Comparison of ENCODE assay signal across 8 mouse cellular contexts in genomic region chr3:96558668-96559196, GRCm38 (mm10). TPM values are rescaled to one million over a fixed set of nuclear protein-coding genes. Genes with fewer than 3 reads are reported as not detected.
A peak's percentile ranks its signal among the peaks of the same experiment; 100 is the strongest.
DNase-seq lines count a peak whose midpoint lies in the region; ATAC-seq and TF ChIP-seq lines count a peak whose summit lies in the region.

No protein-coding gene starts in this region.

- no peak overlapping the region for H3K27ac ChIP-seq in neural tube, embryonic 11.5 days (ENCODE audit: low read depth, low read length)
- no peak overlapping the region for H3K27ac ChIP-seq in forebrain, embryonic 11.5 days (ENCODE audit: low read depth, low read length)
- H3K27ac ChIP-seq in intestine, postnatal 0 days (ENCODE audit: low read depth, low read length) = peak overlapping the region; percentile 92
- H3K27ac ChIP-seq in neural tube, embryonic 13.5 days (replicated peaks) = peak overlapping the region; percentile 79

- peak overlapping the region; percentile 77 for H3K4me3 ChIP-seq in neural tube, embryonic 11.5 days (ENCODE audit: low read depth, low read length)
- peak overlapping the region; percentile 65 for H3K4me3 ChIP-seq in forebrain, embryonic 11.5 days (ENCODE audit: low read depth, low read length)
- peak overlapping the region; percentile 65 for H3K4me3 ChIP-seq in intestine, postnatal 0 days (ENCODE audit: low read depth, low read length)
- peak overlapping the region; percentile 85 for H3K4me3 ChIP-seq in neural tube, embryonic 13.5 days

- no peaks in the 10 kb centered on the region for H3K27me3 ChIP-seq in neural tube, embryonic 11.5 days (ENCODE audit: control insufficient read depth, insufficient read depth, low read length)
- H3K27me3 ChIP-seq in forebrain, embryonic 11.5 days (ENCODE audit: control insufficient read depth, insufficient read depth, low read length) = no peaks in the 10 kb centered on the region
- no peaks in the 10 kb centered on the region for H3K27me3 ChIP-seq in intestine, postnatal 0 days (replicated peaks; ENCODE audit: control insufficient read depth, insufficient read depth, low read length)
- H3K27me3 ChIP-seq in neural tube, embryonic 13.5 days = no peaks in the 10 kb centered on the region

- no peak for ATAC-seq in neural tube, embryonic 11.5 days (ENCODE audit: insufficient read depth, low FRiP score, low TSS enrichment)
- no peak for ATAC-seq in forebrain, embryonic 11.5 days (replicated peaks; ENCODE audit: low FRiP score)
- no peak for ATAC-seq in intestine, postnatal 0 days
- ATAC-seq in neural tube, embryonic 13.5 days (ENCODE audit: low read depth) = no peak

- H3K4me2 ChIP-seq in neural tube, embryonic 11.5 days (ENCODE audit: low read depth) = peak overlapping the region; percentile 80
- peak overlapping the region; percentile 86 for H3K4me2 ChIP-seq in forebrain, embryonic 11.5 days (ENCODE audit: low read depth, low read length, severe bottlenecking)
- H3K4me2 ChIP-seq in intestine, postnatal 0 days (replicated peaks; ENCODE audit: low read depth) = peak overlapping the region; percentile 72
- peak overlapping the region; percentile 89 for H3K4me2 ChIP-seq in neural tube, embryonic 13.5 days

- WGBS in neural tube, embryonic 11.5 days = 45% methylated on average over 10 of the region's 10 CpGs
- 56% methylated on average over 10 of the region's 10 CpGs for WGBS in forebrain, embryonic 11.5 days
- WGBS in intestine, postnatal 0 days = 4% methylated on average over 10 of the region's 10 CpGs
- WGBS in neural tube, embryonic 13.5 days = 33% methylated on average over 10 of the region's 10 CpGs

- no peak for TF ChIP-seq CTCF in intestine, postnatal 0 days (IDR thresholded peaks at IDR 0.05; ENCODE audit: low read depth)

- H3K9me3 ChIP-seq in neural tube, embryonic 11.5 days (ENCODE audit: control insufficient read depth, low read length) = no peaks in the 10 kb centered on the region
- no peaks in the 10 kb centered on the region for H3K9me3 ChIP-seq in forebrain, embryonic 11.5 days (ENCODE audit: control insufficient read depth, low read length)
- H3K9me3 ChIP-seq in intestine, postnatal 0 days (ENCODE audit: control insufficient read depth) = no peaks in the 10 kb centered on the region
- no peaks in the 10 kb centered on the region for H3K9me3 ChIP-seq in neural tube, embryonic 13.5 days

- no peak for DNase-seq in neural tube, embryonic 11.5 days (ENCODE audit: low spot score)
- DNase-seq in neural tube, embryonic 10.5 days (ENCODE audit: extremely low spot score, low spot score) = no peak
- no peak for DNase-seq in forebrain, embryonic 11.5 days (ENCODE audit: low spot score)
- no peak for DNase-seq in urinary bladder, postnatal 14 days (ENCODE audit: low spot score)
- no peak for DNase-seq in layer of hippocampus, adult 9-11 months
- no peak for DNase-seq in cerebellum, adult 8-10 months

- peaks cover 20% of the 10 kb centered on the region for H3K4me1 ChIP-seq in neural tube, embryonic 11.5 days (ENCODE audit: control insufficient read depth, insufficient read depth, low read length)
- H3K4me1 ChIP-seq in forebrain, embryonic 11.5 days (replicated peaks; ENCODE audit: control insufficient read depth, insufficient read depth, low read length) = peaks cover 10% of the 10 kb centered on the region
- H3K4me1 ChIP-seq in intestine, postnatal 0 days (replicated peaks; ENCODE audit: control insufficient read depth, insufficient read depth, low read length) = 0 out of 2 replicates have a peak, but pooled peaks cover under 1% of the 10 kb centered on the region
- H3K4me1 ChIP-seq in neural tube, embryonic 13.5 days (replicated peaks) = peaks cover 74% of the 10 kb centered on the region

- peak overlapping the region; percentile 72 for H3K9ac ChIP-seq in neural tube, embryonic 11.5 days (ENCODE audit: low read length)
- H3K9ac ChIP-seq in forebrain, embryonic 11.5 days (ENCODE audit: low read length) = peak overlapping the region; percentile 73
- H3K9ac ChIP-seq in intestine, postnatal 0 days (ENCODE audit: low read depth, low read length) = peak overlapping the region; percentile 90
- H3K9ac ChIP-seq in neural tube, embryonic 13.5 days = peak overlapping the region; percentile 85

- peaks cover 6% of the 10 kb centered on the region for H3K36me3 ChIP-seq in neural tube, embryonic 11.5 days (ENCODE audit: control insufficient read depth, insufficient read depth, low read length)
- H3K36me3 ChIP-seq in forebrain, embryonic 11.5 days (ENCODE audit: control insufficient read depth, insufficient read depth, low read length) = peaks cover 6% of the 10 kb centered on the region; the same call in 1 of the 2 replicates
- peaks cover 25% of the 10 kb centered on the region for H3K36me3 ChIP-seq in intestine, postnatal 0 days (ENCODE audit: control insufficient read depth, insufficient read depth)
- H3K36me3 ChIP-seq in neural tube, embryonic 13.5 days = peaks cover 21% of the 10 kb centered on the region

RNA-seq across cellular contexts. Expression of gene Txnip, which starts 1.0 kb away (rescaled TPM):
- 50.4 and 62.7 TPM in 2 replicates for polyA plus RNA-seq in neural tube, embryonic 11.5 days (2014; fragmentation: Nextera tagmentation; extraction: Ambion mirVana)
- polyA plus RNA-seq in forebrain, embryonic 11.5 days (2014; fragmentation: Nextera tagmentation; extraction: Ambion mirVana) = 45.5 and 46.3 TPM in 2 replicates
- 244 and 254 TPM in 2 replicates for polyA plus RNA-seq in intestine, postnatal 0 days (2015; fragmentation: Nextera tagmentation; extraction: Ambion mirVana)
- 74.7 and 78.0 TPM in 2 replicates for polyA plus RNA-seq in neural tube, embryonic 13.5 days (2015; fragmentation: Nextera tagmentation; extraction: Ambion mirVana)

RNA-seq across cellular contexts. Expression of gene Gm16253, which starts 18.1 kb away (rescaled TPM):
- polyA plus RNA-seq in neural tube, embryonic 11.5 days (2014; fragmentation: Nextera tagmentation; extraction: Ambion mirVana) = 0.46 and 0.49 TPM in 2 replicates
- polyA plus RNA-seq in forebrain, embryonic 11.5 days (2014; fragmentation: Nextera tagmentation; extraction: Ambion mirVana) = 1.0 TPM in 1 of 2 replicates, not detected in the other
- 0.31 and 0.41 TPM in 2 replicates for polyA plus RNA-seq in intestine, postnatal 0 days (2015; fragmentation: Nextera tagmentation; extraction: Ambion mirVana)
- polyA plus RNA-seq in neural tube, embryonic 13.5 days (2015; fragmentation: Nextera tagmentation; extraction: Ambion mirVana) = 1.2 and 1.8 TPM in 2 replicates

RNA-seq across cellular contexts. Expression of gene Hfe2, which starts 33.8 kb away (rescaled TPM):
- polyA plus RNA-seq in neural tube, embryonic 11.5 days (2014; fragmentation: Nextera tagmentation; extraction: Ambion mirVana) = 3.1 and 3.6 TPM in 2 replicates
- 0.69 and 0.77 TPM in 2 replicates for polyA plus RNA-seq in forebrain, embryonic 11.5 days (2014; fragmentation: Nextera tagmentation; extraction: Ambion mirVana)
- polyA plus RNA-seq in intestine, postnatal 0 days (2015; fragmentation: Nextera tagmentation; extraction: Ambion mirVana) = 0.07 TPM in 1 of 2 replicates, not detected in the other
- polyA plus RNA-seq in neural tube, embryonic 13.5 days (2015; fragmentation: Nextera tagmentation; extraction: Ambion mirVana) = 1.0 and 1.4 TPM in 2 replicates

RNA-seq across cellular contexts. Expression of gene Polr3gl, which starts 35.2 kb away (rescaled TPM):
- 12.8 and 15.8 TPM in 2 replicates for polyA plus RNA-seq in neural tube, embryonic 11.5 days (2014; fragmentation: Nextera tagmentation; extraction: Ambion mirVana)
- 22.0 and 28.4 TPM in 2 replicates for polyA plus RNA-seq in forebrain, embryonic 11.5 days (2014; fragmentation: Nextera tagmentation; extraction: Ambion mirVana)
- 16.4 and 18.7 TPM in 2 replicates for polyA plus RNA-seq in intestine, postnatal 0 days (2015; fragmentation: Nextera tagmentation; extraction: Ambion mirVana)
- 41.0 and 42.8 TPM in 2 replicates for polyA plus RNA-seq in neural tube, embryonic 13.5 days (2015; fragmentation: Nextera tagmentation; extraction: Ambion mirVana)

RNA-seq across cellular contexts. Expression of gene Ankrd34a, which starts 37.7 kb away (rescaled TPM):
- 2.8 and 3.6 TPM in 2 replicates for polyA plus RNA-seq in neural tube, embryonic 11.5 days (2014; fragmentation: Nextera tagmentation; extraction: Ambion mirVana)
- polyA plus RNA-seq in forebrain, embryonic 11.5 days (2014; fragmentation: Nextera tagmentation; extraction: Ambion mirVana) = 1.9 and 2.4 TPM in 2 replicates
- 0.92 and 1.3 TPM in 2 replicates for polyA plus RNA-seq in intestine, postnatal 0 days (2015; fragmentation: Nextera tagmentation; extraction: Ambion mirVana)
- polyA plus RNA-seq in neural tube, embryonic 13.5 days (2015; fragmentation: Nextera tagmentation; extraction: Ambion mirVana) = 11.0 and 12.6 TPM in 2 replicates

Comparison
In these comparisons a context has a peak if more than half of its experiments do, and no peak if none do; other contexts are left out.
1. H3K27ac ChIP-seq: peak in intestine, postnatal 0 days (single experiment) and neural tube, embryonic 13.5 days (single experiment); none in neural tube, embryonic 11.5 days (single experiment) and forebrain, embryonic 11.5 days (single experiment).
2. Peak in every context shown above with its lines, with median percentiles within 50 percentile points of each other: H3K4me2 ChIP-seq, H3K4me3 ChIP-seq and H3K9ac ChIP-seq.